Mouse (Mus musculus): ENCODE measurements at regions not wholly inside any gene's neighbourhood (a gene's known extent, or its start where the extent isn't known, plus 50 kb on each side); places are given as distances from the start of the nearest gene placed in this dataset.

DNA sequence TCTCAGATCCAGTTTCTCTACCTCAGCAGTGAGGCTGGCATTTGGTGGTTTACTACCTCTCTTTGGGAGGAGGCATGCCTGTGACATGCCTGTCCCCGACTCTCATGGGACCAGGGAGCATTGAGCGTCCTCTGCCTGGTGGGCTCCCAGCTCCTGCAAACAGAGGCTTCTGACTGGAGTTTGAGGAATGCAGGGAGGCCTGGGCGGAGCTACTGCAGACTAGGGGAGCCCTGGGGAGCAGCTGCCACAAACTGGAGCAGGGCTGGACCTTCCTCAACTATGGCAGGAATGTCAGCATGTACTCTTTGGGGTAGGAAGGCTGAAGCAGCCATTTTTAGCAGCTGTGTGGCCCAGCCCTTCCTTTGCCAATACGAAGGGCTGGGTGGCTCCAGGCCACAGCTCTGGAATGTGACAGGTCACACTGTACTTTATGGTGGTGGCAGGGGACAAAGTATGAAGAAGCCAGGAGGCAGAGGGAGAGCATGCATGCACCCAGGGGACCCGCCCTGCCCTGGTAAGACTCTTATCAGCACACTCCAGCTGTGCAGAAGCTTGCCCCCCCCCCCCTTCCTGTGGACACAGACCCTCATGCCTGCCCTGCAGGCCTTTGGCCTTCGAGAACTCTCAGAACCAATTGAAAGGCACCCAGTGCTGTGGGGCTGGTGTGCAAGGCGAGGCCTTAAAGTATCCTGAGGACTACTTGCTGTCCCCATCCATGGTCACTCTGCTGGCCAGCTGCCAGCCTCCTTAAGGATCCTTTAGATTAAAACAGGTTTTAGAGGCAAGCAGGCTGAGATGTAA is 129.5 kb downstream of the Gadd45g start:
- TF ChIP-seq GABPA (IDR thresholded peaks at IDR 0.05; ENCODE audit: low read depth, low read length) (no peak), TBP (IDR thresholded peaks at IDR 0.05; ENCODE audit: low read depth, low read length) (no peak), EP300 (IDR thresholded peaks at IDR 0.05; ENCODE audit: low read depth in 1 of 2, low read length in 2 of 2) (no peak), MAZ (IDR thresholded peaks at IDR 0.05; ENCODE audit: low read depth, low read length) (no peak), USF2 (IDR thresholded peaks at IDR 0.05; ENCODE audit: borderline replicate concordance in 1 of 2, insufficient read depth in 1 of 2, low read depth in 1 of 2, low read length in 2 of 2) (no peak), MXI1 (IDR thresholded peaks at IDR 0.05; ENCODE audit: low read depth, low read length) (no peak), CTCF (IDR thresholded peaks at IDR 0.05 in 2 of 3, conservative IDR thresholded peaks at IDR 0.05 in 1 of 3; ENCODE audit: control insufficient read depth in 1 of 3, insufficient read depth in 1 of 3, low read depth in 2 of 3, low read length in 3 of 3, poor library complexity in 1 of 3, severe bottlenecking in 1 of 3) (no peak), NRF1 (IDR thresholded peaks at IDR 0.05; ENCODE audit: insufficient read depth, low read depth, low read length, poor library complexity, severe bottlenecking) (no peak), TAL1 (IDR thresholded peaks at IDR 0.05; ENCODE audit: low read length) (no peak), MAX (IDR thresholded peaks at IDR 0.05; ENCODE audit: low read length) (no peak), JUND (IDR thresholded peaks at IDR 0.05; ENCODE audit: low read depth, low read length) (no peak), UBTF (IDR thresholded peaks at IDR 0.05; ENCODE audit: borderline replicate concordance, insufficient read depth, low read depth, low read length) (no peak), ETS1 (IDR thresholded peaks at IDR 0.05; ENCODE audit: low read depth, low read length) (no peak), KAT2A (conservative IDR thresholded peaks at IDR 0.05; ENCODE audit: low read depth, low read length) (no peak), SIN3A (IDR thresholded peaks at IDR 0.05; ENCODE audit: low read length) (no peak), RCOR1 (IDR thresholded peaks at IDR 0.05; ENCODE audit: low read depth, low read length) (no peak), USF1 (IDR thresholded peaks at IDR 0.05; ENCODE audit: low read depth, low read length) (no peak), NELFE (IDR thresholded peaks at IDR 0.05; ENCODE audit: low read depth, low read length) (no peak)
- H3K4me3 ChIP-seq (ENCODE audit: control insufficient read depth in 1 of 2, insufficient read depth in 1 of 2, low read depth in 2 of 2, low read length in 2 of 2) = no peak overlapping the region
- no peak for DNase-seq (ENCODE audit: low read depth, low spot score)
- no peak overlapping the region for H3K9ac ChIP-seq (ENCODE audit: control insufficient read depth, low read depth, low read length, poor library complexity, severe bottlenecking)
- H3K36me3 ChIP-seq (ENCODE audit: control insufficient read depth in 1 of 2, insufficient read depth in 2 of 2, low read length in 2 of 2) = no peaks in the 10 kb centered on the region
- no peaks in the 10 kb centered on the region for H3K4me1 ChIP-seq (ENCODE audit: control insufficient read depth in 1 of 2, insufficient read depth in 2 of 2, low read length in 2 of 2)
- no peaks in the 10 kb centered on the region for H3K9me3 ChIP-seq (replicated peaks; ENCODE audit: insufficient read depth, low read length)
- H3K79me2 ChIP-seq (ENCODE audit: control insufficient read depth, insufficient read depth, low read length, poor library complexity) = no peaks in the 10 kb centered on the region
- no peak overlapping the region for H3K27ac ChIP-seq (ENCODE audit: control insufficient read depth, low read depth, low read length)
- H3K27me3 ChIP-seq (ENCODE audit: control insufficient read depth in 1 of 2, insufficient read depth in 2 of 2, low read length in 2 of 2) = no peaks in the 10 kb centered on the region

DNA sequence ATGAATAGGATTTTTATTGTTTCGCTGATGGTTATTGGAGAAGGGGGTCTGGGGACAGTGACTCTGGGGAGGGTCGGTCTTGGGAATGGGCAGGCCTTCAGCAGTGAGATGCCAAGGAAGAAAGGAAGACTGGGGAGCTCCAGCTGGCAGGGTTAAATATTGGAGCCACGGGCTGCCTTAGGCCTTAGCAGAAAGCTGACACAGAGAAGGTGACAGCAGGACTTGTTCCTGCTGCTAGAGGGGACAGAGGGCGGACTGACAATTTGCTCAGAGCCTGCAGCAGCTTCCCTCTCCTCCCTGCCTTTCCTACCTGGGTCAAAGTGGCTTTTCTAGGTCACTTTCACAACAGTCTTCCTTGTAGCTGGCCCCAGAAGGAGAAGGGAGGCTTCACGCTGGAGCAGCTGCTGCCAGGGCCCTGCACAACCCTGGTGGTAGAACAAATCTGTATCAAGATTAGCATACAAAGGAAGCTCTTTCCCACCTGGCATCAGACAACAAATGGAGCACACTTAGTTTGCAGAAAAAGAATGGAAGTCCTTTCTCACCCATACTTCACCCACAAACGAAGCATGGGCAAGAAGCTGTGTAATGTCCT is 130.2 kb downstream of the Gadd45g start:
- no peak for DNase-seq (ENCODE audit: low read depth, low spot score)
- Histone ChIP-seq H3K9me3 (replicated peaks; ENCODE audit: insufficient read depth, low read length) (no peaks in the 10 kb centered on the region), H3K27ac (ENCODE audit: control insufficient read depth, low read depth, low read length) (no peak overlapping the region), H3K4me1 (ENCODE audit: control insufficient read depth in 1 of 2, insufficient read depth in 2 of 2, low read length in 2 of 2) (no peaks in the 10 kb centered on the region), H3K4me3 (ENCODE audit: control insufficient read depth in 1 of 2, insufficient read depth in 1 of 2, low read depth in 2 of 2, low read length in 2 of 2) (no peak overlapping the region), H3K36me3 (ENCODE audit: control insufficient read depth in 1 of 2, insufficient read depth in 2 of 2, low read length in 2 of 2) (no peaks in the 10 kb centered on the region), H3K9ac (ENCODE audit: control insufficient read depth, low read depth, low read length, poor library complexity, severe bottlenecking) (no peak overlapping the region), H3K79me2 (ENCODE audit: control insufficient read depth, insufficient read depth, low read length, poor library complexity) (no peaks in the 10 kb centered on the region), H3K27me3 (ENCODE audit: control insufficient read depth in 1 of 2, insufficient read depth in 2 of 2, low read length in 2 of 2) (no peaks in the 10 kb centered on the region)
- TF ChIP-seq RCOR1 (IDR thresholded peaks at IDR 0.05; ENCODE audit: low read depth, low read length) = no peak
- TF ChIP-seq SMC3 (IDR thresholded peaks at IDR 0.05; ENCODE audit: low read depth, low read length) = no peak
- TF ChIP-seq ELF1 (IDR thresholded peaks at IDR 0.05; ENCODE audit: low read depth, low read length) = no peak
- TF ChIP-seq TBP (IDR thresholded peaks at IDR 0.05; ENCODE audit: low read depth, low read length) = no peak
- TF ChIP-seq E2F4 (IDR thresholded peaks at IDR 0.05; ENCODE audit: borderline replicate concordance, low read depth, low read length) = no peak
- no peak for TF ChIP-seq BHLHE40 (IDR thresholded peaks at IDR 0.05; ENCODE audit: borderline replicate concordance, low read depth, low read length)
- TF ChIP-seq GABPA (IDR thresholded peaks at IDR 0.05; ENCODE audit: low read depth, low read length) = no peak
- no peak for TF ChIP-seq EP300 (IDR thresholded peaks at IDR 0.05; ENCODE audit: low read depth in 1 of 2, low read length in 2 of 2)

Data from MEL (cell line).